Mouse (Mus musculus) CH12.LX (cell line): ENCODE results near the gene Dcaf15. TPM values are rescaled to one million over a fixed set of nuclear protein-coding genes. Genes with fewer than 3 reads are reported as not detected.

Experiments
- DNase-seq: peaks from one replicate; pipeline ENCODE4 v3.0.0-alpha.2; 2013; ENCODE audit errors: extremely low read depth
- H3K27ac ChIP-seq: 2 replicates; pipeline ENCODE4 v1.5.1; 2012; ENCODE audit warnings: low read depth, mild to moderate bottlenecking, control low read depth, moderate library complexity; ENCODE audit not compliant: insufficient read depth
- H3K27me3 ChIP-seq: replicated peaks from 2 replicates; pipeline ENCODE3; 2012; ENCODE audit warnings: inconsistent platforms
- H3K36me3 ChIP-seq, 2 experiments: replicated peaks in 1 of 2; 2 replicates each; pipeline versions ENCODE3 to v1.6.1; 2012; ENCODE audit warnings: inconsistent platforms in 1 of 2, low read length in 1 of 2, mild to moderate bottlenecking in 1 of 2, mixed read lengths in 1 of 2, moderate library complexity in 1 of 2; ENCODE audit not compliant: control insufficient read depth in 1 of 2, insufficient read depth in 1 of 2
- H3K4me1 ChIP-seq, 2 experiments: 2 replicates each; pipeline ENCODE4 v1.6.1; 2012; ENCODE audit warnings: inconsistent platforms in 1 of 2, moderate library complexity in 1 of 2; ENCODE audit not compliant: insufficient read depth in 2 of 2, control insufficient read depth in 1 of 2
- H3K4me2 ChIP-seq: 2 replicates; pipeline ENCODE4 v1.6.1; 2012; ENCODE audit warnings: low read depth, mild to moderate bottlenecking, control low read depth; ENCODE audit not compliant: poor library complexity, insufficient read depth, severe bottlenecking
- H3K4me3 ChIP-seq, 3 experiments: fragments of 150-350 bp in 1 of 3; sonication (generic) in 1 of 3; replicated peaks in 1 of 3; 2 replicates each; pipeline versions ENCODE3 to v1.5.1; 2011 to 2012; ENCODE audit warnings: low read depth in 2 of 3, low read length in 2 of 3, mild to moderate bottlenecking in 2 of 3, moderate library complexity in 2 of 3, control low read depth in 1 of 3, improper control_type of control experiment in 1 of 3, inconsistent platforms in 1 of 3, mixed read lengths in 1 of 3; ENCODE audit not compliant: poor library complexity in 1 of 3
- H3K79me2 ChIP-seq: replicated peaks from 2 replicates; pipeline ENCODE4 v1.6.1; 2012; ENCODE audit warnings: mild to moderate bottlenecking, moderate library complexity; ENCODE audit not compliant: control insufficient read depth, poor library complexity, insufficient read depth, severe bottlenecking; ENCODE audit errors: extremely low read depth
- H3K9ac ChIP-seq: 2 replicates; pipeline ENCODE4 v1.6.1; 2012; ENCODE audit warnings: low read depth, mild to moderate bottlenecking, control low read depth, moderate library complexity; ENCODE audit not compliant: insufficient read depth
- H3K9me3 ChIP-seq: replicated peaks from 2 replicates; pipeline ENCODE3; 2012; ENCODE audit warnings: low read length, inconsistent platforms, mixed read lengths
- CHD2 ChIP-seq: IDR thresholded peaks from 2 replicates; pipeline ENCODE4 v1.6.1; 2011; ENCODE audit warnings: low read length, improper control_type of control experiment
- E2F4 ChIP-seq: IDR thresholded peaks from 2 replicates; pipeline ENCODE4 v1.6.1; 2011; ENCODE audit warnings: low read depth, low read length, improper control_type of control experiment; ENCODE audit not compliant: insufficient replicate concordance
- ELF1 ChIP-seq: IDR thresholded peaks from 2 replicates; pipeline ENCODE4 v1.6.1; 2014; ENCODE audit warnings: low read depth, mild to moderate bottlenecking, inconsistent platforms, low read length, improper control_type of control experiment
- EP300 ChIP-seq: IDR thresholded peaks from 2 replicates; pipeline ENCODE4 v1.6.1; 2011; ENCODE audit warnings: low read length, improper control_type of control experiment
- ETS1 ChIP-seq: conservative IDR thresholded peaks from 2 replicates; pipeline ENCODE4 v1.6.1; 2012; ENCODE audit warnings: low read depth, mild to moderate bottlenecking, inconsistent platforms, low read length, improper control_type of control experiment, moderate library complexity
- HCFC1 ChIP-seq: IDR thresholded peaks from 2 replicates; pipeline ENCODE4 v1.6.1; 2012; ENCODE audit warnings: low read depth, mild to moderate bottlenecking, inconsistent platforms, low read length, improper control_type of control experiment
- MAFK ChIP-seq: IDR thresholded peaks from 2 replicates; pipeline ENCODE4 v1.6.1; 2011; ENCODE audit warnings: low read length, improper control_type of control experiment; ENCODE audit not compliant: insufficient replicate concordance
- MAZ ChIP-seq: IDR thresholded peaks from 2 replicates; pipeline ENCODE4 v1.6.1; 2012; ENCODE audit warnings: low read depth, mild to moderate bottlenecking, inconsistent platforms, low read length, improper control_type of control experiment, moderate library complexity
- MEF2A ChIP-seq: IDR thresholded peaks from 2 replicates; pipeline ENCODE4 v1.6.1; 2014; ENCODE audit warnings: low read depth, mild to moderate bottlenecking, inconsistent platforms, low read length, improper control_type of control experiment, borderline replicate concordance
- MXI1 ChIP-seq: IDR thresholded peaks from 2 replicates; pipeline ENCODE4 v1.6.1; 2011; ENCODE audit warnings: mild to moderate bottlenecking, low read depth, low read length, improper control_type of control experiment
- NELFE ChIP-seq: IDR thresholded peaks from 2 replicates; pipeline ENCODE4 v1.6.1; 2011; ENCODE audit warnings: low read depth, low read length, improper control_type of control experiment
- PAX5 ChIP-seq: IDR thresholded peaks from 2 replicates; pipeline ENCODE4 v1.6.1; 2012; ENCODE audit warnings: low read length, inconsistent platforms, mixed read lengths
- POLR2AphosphoS2 ChIP-seq: IDR thresholded peaks from 2 replicates; pipeline ENCODE4 v1.6.1; 2011; ENCODE audit warnings: low read depth, low read length, improper control_type of control experiment
- RAD21 ChIP-seq: IDR thresholded peaks from 2 replicates; pipeline ENCODE4 v1.6.1; 2011; ENCODE audit warnings: low read depth, mild to moderate bottlenecking, low read length, improper control_type of control experiment, moderate library complexity
- RCOR1 ChIP-seq: conservative IDR thresholded peaks from 2 replicates; pipeline ENCODE4 v1.6.1; 2012; ENCODE audit warnings: low read depth, mild to moderate bottlenecking, inconsistent platforms, low read length, improper control_type of control experiment
- SMC3 ChIP-seq: IDR thresholded peaks from 2 replicates; pipeline ENCODE4 v1.6.1; 2011; ENCODE audit warnings: low read depth, low read length, improper control_type of control experiment
- TCF12 ChIP-seq: IDR thresholded peaks from 2 replicates; pipeline ENCODE4 v1.6.1; 2014; ENCODE audit warnings: low read depth, mild to moderate bottlenecking, inconsistent platforms, low read length, improper control_type of control experiment
- UBTF ChIP-seq: IDR thresholded peaks from 2 replicates; pipeline ENCODE4 v1.6.1; 2012; ENCODE audit warnings: low read depth, mild to moderate bottlenecking, inconsistent platforms, low read length, improper control_type of control experiment, moderate library complexity
- ZC3H11A ChIP-seq: IDR thresholded peaks from 2 replicates; pipeline ENCODE4 v1.6.1; 2012; ENCODE audit warnings: low read depth, mild to moderate bottlenecking, inconsistent platforms, low read length, improper control_type of control experiment
- ZKSCAN1 ChIP-seq: IDR thresholded peaks from 2 replicates; pipeline ENCODE4 v1.6.1; 2012; ENCODE audit warnings: low read depth, inconsistent platforms, low read length, improper control_type of control experiment, borderline replicate concordance
- ZNF384 ChIP-seq: IDR thresholded peaks from 2 replicates; pipeline ENCODE4 v1.6.1; 2012; ENCODE audit warnings: low read depth, low read length, improper control_type of control experiment, inconsistent platforms
- dilution Hi-C: fragments of 300-500 bp; cut with MboI; formaldehyde crosslinking; loops from 2 replicates; pipeline ENCODE4 v1.14.3; 2020; ENCODE audit warnings: low sequenced_read_pairs; ENCODE audit not compliant: extremely low pct_unique_long_range_greater_than_20kb, extremely low pct_ligation_motif_present
- in situ Hi-C: fragments of 300-500 bp; cut with MboI; formaldehyde crosslinking; loops from 3 replicates; pipeline ENCODE4 v1.14.3; 2019; ENCODE audit warnings: low sequenced_read_pairs, low pct_ligation_motif_present, low pct_unique_long_range_greater_than_20kb, mixed read lengths
- polyA plus RNA-seq: library from polyadenylated mRNA; unstranded; fragments of >175 nt; gene quantifications from 2 replicates; pipeline ENCODE4 v1.2.1, GENCODE M21; 2012; ENCODE audit warnings: low read depth; ENCODE audit not compliant: insufficient read length
- total RNA-seq, 2 experiments: library from RNA; depleted of rRNA; stranded (reverse); fragments of 300-350 nt in 1 of 2; fragments of >200 nt in 1 of 2; gene quantifications; 2 replicates each; pipeline ENCODE4 v1.2.3; 2012 to 2014

Dcaf15 gene
- total and polyA plus RNA-seq, 3 experiments, result 39.3 to 50.7 (median 47.9) TPM

DNA sequence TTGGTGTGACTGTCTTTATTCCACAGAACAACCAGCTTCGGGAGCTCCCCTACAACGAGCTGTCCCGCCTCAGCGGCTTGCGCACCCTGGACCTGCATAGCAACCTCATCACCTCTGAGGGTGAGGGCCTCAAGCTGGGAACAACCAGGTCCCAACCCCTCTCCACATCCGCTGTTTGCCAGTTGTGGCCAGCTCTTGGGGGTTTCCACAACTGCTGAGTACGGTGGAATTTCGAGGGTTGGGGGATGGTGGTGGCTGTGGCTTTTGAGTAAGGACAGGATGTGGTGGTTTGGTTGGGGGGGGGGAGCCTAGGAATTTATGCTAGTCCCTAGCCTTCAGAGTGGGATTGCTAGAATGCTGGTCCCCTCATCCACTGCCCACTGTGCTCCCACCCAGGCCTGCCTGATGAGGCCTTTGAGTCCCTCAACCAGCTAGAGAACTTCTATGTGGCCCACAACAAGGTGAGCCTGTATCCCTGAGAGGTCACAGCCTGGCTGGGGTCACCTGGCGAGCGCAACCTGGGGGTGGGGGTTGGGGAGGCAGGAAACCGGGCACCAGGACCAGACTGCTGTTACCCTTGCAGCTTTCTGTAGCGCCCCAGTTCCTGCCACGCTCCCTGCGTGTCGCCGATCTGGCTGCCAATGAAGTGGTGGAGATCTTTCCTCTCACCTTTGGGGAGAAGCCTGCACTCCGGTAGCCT is 22.8 kb upstream of the Dcaf15 start (continued):
- TF ChIP-seq EP300 (no peak; the same call in 1 of the 2 replicates), SMC3 (no peak), MXI1 (no peak), CHD2 (peak; percentile 36), HCFC1 (no peak), MAFK (peak; percentile 54; the same call in 1 of the 2 replicates), POLR2AphosphoS2 (no peak), PAX5 (no peak)

DNA sequence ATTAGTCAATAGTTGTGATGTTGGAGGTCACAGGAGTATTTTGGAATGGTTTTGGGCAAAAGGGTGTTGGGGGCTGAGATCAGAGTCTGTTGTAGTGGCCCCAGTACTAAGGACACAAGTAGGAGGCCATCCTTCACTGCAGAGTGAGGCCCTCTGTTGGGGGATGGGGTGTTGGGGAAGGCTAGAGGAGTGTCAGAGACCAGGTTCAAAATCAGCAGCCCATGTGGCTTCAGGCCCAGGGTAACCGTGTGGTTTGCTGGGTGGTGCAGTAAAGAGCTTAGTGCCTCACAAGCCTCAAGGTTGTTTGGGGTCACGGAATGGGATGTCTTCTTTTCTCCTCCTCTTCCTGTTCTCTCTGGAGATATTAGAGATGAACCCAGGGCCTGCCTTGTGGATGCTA is 22.2 kb upstream of the Dcaf15 start:
- Histone ChIP-seq H3K27me3 (no peaks in the 10 kb centered on the region), H3K36me3 (peaks cover under 1 to 28% of the 10 kb centered on the region in 2 experiments), H3K4me2 (no peak overlapping the region), H3K79me2 (no peaks in the 10 kb centered on the region), H3K4me1 (peaks cover 27 to 39% of the 10 kb centered on the region in 2 experiments), H3K9me3 (no peaks in the 10 kb centered on the region), H3K27ac (peak overlapping the region; percentile 43; the same call in 1 of the 2 replicates), H3K9ac (no peak overlapping the region), H3K4me3 (peak overlapping the region in 1 of 3 experiments; percentile 30)
- no peak for TF ChIP-seq ZC3H11A
- TF ChIP-seq UBTF, result no peak
- TF ChIP-seq RAD21, result no peak
- TF ChIP-seq CHD2, result peak; percentile 57; the same call in 1 of the 2 replicates
- TF ChIP-seq RCOR1, result no peak
- peak; percentile 58 for DNase-seq
- dilution Hi-C loops, result no loop called here
- in situ Hi-C loops, result no loop called here

DNA sequence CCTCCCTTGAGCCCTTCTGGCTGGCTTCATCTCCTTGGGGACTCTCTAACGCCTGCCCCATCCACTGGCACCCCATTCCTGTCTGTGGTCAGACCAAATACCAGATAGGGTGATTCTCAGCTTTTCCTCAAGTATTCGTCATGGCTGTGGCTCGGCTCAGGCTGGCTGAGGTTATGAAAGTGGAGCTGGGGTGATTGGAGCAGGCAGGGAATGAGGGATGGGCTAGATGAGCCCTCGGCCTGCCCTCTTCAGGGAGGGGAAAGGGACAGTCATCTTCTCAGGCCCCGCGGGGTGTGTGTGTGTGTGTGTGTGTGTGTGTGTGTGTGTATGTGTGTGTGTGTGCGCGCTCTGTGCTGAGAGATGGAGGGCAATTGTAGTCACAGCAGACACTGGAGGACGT is 21.1 kb upstream of the Dcaf15 start, which contains the start of gene Podnl1:
TSS of gene Podnl1 (plus strand) at position 334 of the 400 bp plus-strand sequence.
- dilution Hi-C loops (no loop called here), in situ Hi-C loops (no loop called here)
- Histone ChIP-seq H3K27me3 (peaks cover 2% of the 10 kb centered on the region), H3K36me3 (peaks cover 0 to 17% of the 10 kb centered on the region in 2 experiments), H3K79me2 (no peaks in the 10 kb centered on the region), H3K27ac (peak within 1 kb of the TSS; percentile 43; the same call in 1 of the 2 replicates), H3K9me3 (no peaks in the 10 kb centered on the region), H3K4me3 (peak within 1 kb of the TSS in 1 of 3 experiments; percentile 30), H3K4me2 (no peak within 1 kb of the TSS), H3K4me1 (peaks cover 27 to 34% of the 10 kb centered on the region in 2 experiments), H3K9ac (no peak within 1 kb of the TSS)
- no peak for DNase-seq
- TF ChIP-seq MAZ (no peak), HCFC1 (no peak), MEF2A (no peak), CHD2 (no peak), ELF1 (no peak), SMC3 (no peak), ZKSCAN1 (no peak), RAD21 (no peak), POLR2AphosphoS2 (no peak), NELFE (no peak), TCF12 (no peak), ZNF384 (no peak), E2F4 (no peak), ETS1 (no peak)
- TF ChIP-seq, all 38 proteins: peak for 0
